Mouse (Mus musculus) small intestine, adult 2 months (tissue): Measurements from ENCODE around the gene Il22ra2.

ENCODE experiments used
- CTCF ChIP-seq: fragments of 200-500 bp; IDR thresholded peaks from 2 replicates; pipeline ENCODE4 v1.5.1; 2012; ENCODE audit warnings: low read depth, mild to moderate bottlenecking, control low read depth, inconsistent platforms, low read length, moderate library complexity, mixed read lengths; ENCODE audit not compliant: insufficient replicate concordance, insufficient read length; ENCODE audit errors: extremely low read depth
- POLR2A ChIP-seq: fragments of 200-500 bp; IDR thresholded peaks from 2 replicates; pipeline ENCODE4 v1.6.1; 2012; ENCODE audit warnings: low read depth, mild to moderate bottlenecking, control low read depth, inconsistent platforms, low read length, moderate library complexity

- TF ChIP-seq CTCF (no peak), POLR2A (no peak)
Measured at GRCm38 (mm10) chr10:19581844-19582582, 39.8 kb upstream of the Il22ra2 start.
